ENCODE assay signal across 17 mouse cellular contexts in the genomic region with DNA sequence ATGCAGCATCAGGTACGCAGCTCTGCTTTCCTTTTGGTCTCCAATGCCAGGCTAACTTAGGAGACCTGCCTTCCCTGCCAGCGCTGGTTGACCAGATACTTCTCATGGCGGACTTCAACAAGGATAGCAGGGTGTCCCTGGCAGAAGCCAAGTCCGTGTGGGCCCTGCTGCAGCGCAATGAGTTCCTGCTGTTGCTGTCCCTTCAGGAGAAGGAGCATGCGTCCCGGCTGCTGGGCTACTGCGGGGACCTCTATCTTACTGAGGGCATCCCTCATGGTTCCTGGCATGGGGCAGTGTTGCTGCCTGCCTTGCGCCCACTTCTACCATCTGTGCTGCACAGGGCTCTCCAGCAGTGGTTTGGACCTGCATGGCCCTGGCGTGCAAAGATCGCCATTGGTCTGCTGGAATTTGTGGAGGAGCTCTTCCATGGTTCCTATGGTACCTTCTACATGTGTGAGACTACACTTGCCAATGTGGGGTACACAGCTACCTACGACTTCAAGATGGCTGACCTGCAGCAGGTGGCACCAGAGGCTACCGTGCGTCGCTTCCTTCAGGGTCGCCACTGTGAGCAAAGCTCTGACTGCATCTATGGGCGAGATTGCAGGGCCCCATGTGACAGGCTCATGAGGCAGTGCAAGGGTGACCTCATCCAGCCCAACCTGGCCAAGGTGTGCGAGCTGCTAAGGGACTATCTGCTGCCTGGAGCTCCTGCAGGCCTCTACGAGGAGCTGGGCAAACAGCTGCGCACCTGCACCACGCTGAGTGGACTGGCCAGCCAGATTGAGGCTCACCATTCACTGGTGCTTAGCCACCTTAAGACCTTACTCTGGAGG. TPM values are rescaled to one million over a fixed set of nuclear protein-coding genes. Genes with fewer than 3 reads are reported as not detected.
A peak's percentile ranks its signal among the peaks of the same experiment; 100 is the strongest.
DNase-seq lines count a peak whose midpoint lies in the region; ATAC-seq and TF ChIP-seq lines count a peak whose summit lies in the region.
"Had no signal": no experiment of that assay in that cellular context is flagged by ENCODE, and none has a peak within 500 bp of the region (broad histone marks: within the 10 kb centered on the region; RNA-seq: fewer than 3 reads in every experiment).

No protein-coding gene starts in this region.

- H3K27ac ChIP-seq in liver, postnatal 0 days (ENCODE audit: low read depth): no peak overlapping the region
- H3K27ac ChIP-seq in liver, embryonic 13.5 days: 0 out of 2 replicates have a peak overlapping the region, but pooled peaks have one; percentile 0
- H3K27ac ChIP-seq: embryonic facial prominence, embryonic 15.5 days had no signal

- ATAC-seq in liver, postnatal 0 days: no peak
- peak; percentile 25 for ATAC-seq in liver, embryonic 13.5 days (ENCODE audit: low read depth)

- H3K4me1 ChIP-seq in liver, postnatal 0 days (ENCODE audit: insufficient read depth): peaks cover 22% of the 10 kb centered on the region
- peaks cover 35% of the 10 kb centered on the region for H3K4me1 ChIP-seq in liver, embryonic 13.5 days (replicated peaks)

- peaks cover 33% of the 10 kb centered on the region for H3K36me3 ChIP-seq in liver, postnatal 0 days (replicated peaks; ENCODE audit: insufficient read depth, low read length)
- peaks cover 51% of the 10 kb centered on the region for H3K36me3 ChIP-seq in liver, embryonic 13.5 days

- no peak overlapping the region for H3K4me3 ChIP-seq in liver, postnatal 0 days (ENCODE audit: low read depth, low read length)
- no peak overlapping the region for H3K4me3 ChIP-seq in liver, embryonic 13.5 days (replicated peaks)
- H3K4me3 ChIP-seq: embryonic facial prominence, embryonic 15.5 days had no signal

- H3K4me2 ChIP-seq in liver, postnatal 0 days (ENCODE audit: low read depth, low read length): no peak overlapping the region
- no peak overlapping the region for H3K4me2 ChIP-seq in liver, embryonic 13.5 days
- H3K4me2 ChIP-seq: embryonic facial prominence, embryonic 15.5 days had no signal

- no peaks in the 10 kb centered on the region for H3K27me3 ChIP-seq in liver, postnatal 0 days (ENCODE audit: insufficient read depth, low read length)
- no peaks in the 10 kb centered on the region for H3K27me3 ChIP-seq in liver, embryonic 13.5 days
- H3K27me3 ChIP-seq: embryonic facial prominence, embryonic 15.5 days had no signal

- intact Hi-C loops in left cerebral cortex, postnatal 14 days (cut with DNase I): no loop called here

- 75% methylated on average over 21 of the region's 21 CpGs for WGBS in liver, postnatal 0 days (ENCODE audit: insufficient replicate concordance)
- 55% methylated on average over 21 of the region's 21 CpGs for WGBS in liver, embryonic 13.5 days (ENCODE audit: insufficient replicate concordance)

- TF ChIP-seq CTCF in liver, postnatal 0 days (IDR thresholded peaks at IDR 0.05; ENCODE audit: low read depth): no peak

- no peaks in the 10 kb centered on the region for H3K9me3 ChIP-seq in liver, postnatal 0 days (ENCODE audit: low read length)
- no peaks in the 10 kb centered on the region for H3K9me3 ChIP-seq in liver, embryonic 13.5 days (replicated peaks)
- H3K9me3 ChIP-seq: embryonic facial prominence, embryonic 15.5 days had no signal

- DNase-seq in cerebellum, adult 9-11 months: peak; percentile 20
- no peak for DNase-seq in cerebellum, adult 11 months
- peak; percentile 49 for DNase-seq in liver
- no peak for DNase-seq in liver, postnatal 0 days
- DNase-seq in ZHBTc4 (ENCODE audit: low read depth, low spot score): peak; percentile 79
- DNase-seq in liver, embryonic 13.5 days: no peak
- no peak for DNase-seq in left cerebral cortex, postnatal 14 days (ENCODE audit: low spot score in 2 of 2)
- no peak for DNase-seq in kidney, adult 9 months
- DNase-seq: adrenal gland, postnatal 36 days; B cell, adult 2 months; lung, postnatal 36 days had no signal

- H3K9ac ChIP-seq in liver, postnatal 0 days (replicated peaks): no peak overlapping the region
- no peak overlapping the region for H3K9ac ChIP-seq in liver, embryonic 13.5 days
- H3K9ac ChIP-seq: embryonic facial prominence, embryonic 15.5 days had no signal

- no peak for TF ChIP-seq EP300 in liver, postnatal 0 days (IDR thresholded peaks at IDR 0.05; ENCODE audit: low read depth)

RNA-seq across cellular contexts. Expression of a gene that starts 7.5 kb away (rescaled TPM):
- polyA plus RNA-seq in liver, postnatal 0 days (2015; fragmentation: Nextera tagmentation; extraction: Ambion mirVana): 0.48 and 0.56 TPM in 2 replicates
- 2.1 and 2.3 TPM in 2 replicates for polyA plus RNA-seq in liver, embryonic 13.5 days (2015; fragmentation: Nextera tagmentation; extraction: Ambion mirVana)
- 10 to 100 TPM; 80.3 TPM for total RNA-seq in left cerebral cortex, postnatal 14 days (2021)

RNA-seq across cellular contexts. Expression of a gene that starts 31.5 kb away (rescaled TPM):
- polyA plus RNA-seq in liver, postnatal 0 days (2015; fragmentation: Nextera tagmentation; extraction: Ambion mirVana): 215 and 221 TPM in 2 replicates
- 30.9 and 32.7 TPM in 2 replicates for polyA plus RNA-seq in liver, embryonic 13.5 days (2015; fragmentation: Nextera tagmentation; extraction: Ambion mirVana)
- total RNA-seq in left cerebral cortex, postnatal 14 days (2021): 1 to 10 TPM in 1 of 2 experiments, under 1 TPM in 1; 0.72 to 1.3 TPM

RNA-seq across cellular contexts. Expression of a gene that starts 35.4 kb away (rescaled TPM):
- 0.14 TPM in 1 of 2 replicates, not detected in the other for polyA plus RNA-seq in liver, postnatal 0 days (2015; fragmentation: Nextera tagmentation; extraction: Ambion mirVana)
- polyA plus RNA-seq in liver, embryonic 13.5 days (2015; fragmentation: Nextera tagmentation; extraction: Ambion mirVana): not detected in 2 replicates
- total RNA-seq in left cerebral cortex, postnatal 14 days (2021): not detected
- total RNA-seq: adrenal gland, postnatal 36 days; granulocyte monocyte progenitor cell, adult 5-6 weeks; hematopoietic stem cell, adult 5-6 weeks had no signal
- polyA plus RNA-seq: embryonic facial prominence, embryonic 15.5 days; frontal cortex, adult 2 months; kidney, embryonic 14.5 days; limb, embryonic 11.5 days had no signal

RNA-seq across cellular contexts. Expression of a gene that starts 49.3 kb away (rescaled TPM):
- not detected in 2 replicates for polyA plus RNA-seq in liver, postnatal 0 days (2015; fragmentation: Nextera tagmentation; extraction: Ambion mirVana)
- not detected in 2 replicates for polyA plus RNA-seq in liver, embryonic 13.5 days (2015; fragmentation: Nextera tagmentation; extraction: Ambion mirVana)
- not detected for total RNA-seq in left cerebral cortex, postnatal 14 days (2021)
- total RNA-seq: adrenal gland, postnatal 36 days; granulocyte monocyte progenitor cell, adult 5-6 weeks; hematopoietic stem cell, adult 5-6 weeks had no signal
- polyA plus RNA-seq: embryonic facial prominence, embryonic 15.5 days; frontal cortex, adult 2 months; kidney, embryonic 14.5 days; limb, embryonic 11.5 days had no signal

RNA-seq across cellular contexts. Expression of a gene that starts 55.9 kb away (rescaled TPM):
- 49.6 and 53.0 TPM in 2 replicates for polyA plus RNA-seq in liver, postnatal 0 days (2015; fragmentation: Nextera tagmentation; extraction: Ambion mirVana)
- polyA plus RNA-seq in liver, embryonic 13.5 days (2015; fragmentation: Nextera tagmentation; extraction: Ambion mirVana): 69.4 and 79.4 TPM in 2 replicates
- 10 to 100 TPM; 68.5 to 78.9 TPM for total RNA-seq in left cerebral cortex, postnatal 14 days (2021)

Comparison
In these comparisons a context has a peak if more than half of its experiments do, and no peak if none do; other contexts are left out.
1. DNase-seq: peak in cerebellum, adult 9-11 months (single experiment), liver (single experiment) and ZHBTc4 (single experiment); none in cerebellum, adult 11 months (single experiment), liver, postnatal 0 days (single experiment), liver, embryonic 13.5 days (single experiment), left cerebral cortex, postnatal 14 days (0 of 2) and kidney, adult 9 months (single experiment).